Mouse (Mus musculus) neural tube, embryonic 15.5 days (tissue): ENCODE measurements around the gene Grik4. TPM values are rescaled to one million over a fixed set of nuclear protein-coding genes. Genes with fewer than 3 reads are reported as not detected.
A peak's percentile ranks its signal among the peaks of the same experiment; 100 is the strongest.

ENCODE experiments used
- ATAC-seq: fragments of 200-750 bp; cut with Nextera tagmentation; 2 replicates; pipeline ENCODE4 v1.8.0; 2017; ENCODE audit warnings: mild to moderate bottlenecking, moderate TSS enrichment, moderate library complexity; ENCODE audit not compliant: low FRiP score
- H3K27ac ChIP-seq: fragments of 300-500 bp; sonication (generic); replicated peaks from 2 replicates; pipeline ENCODE4 v1.5.1; 2015; ENCODE audit warnings: mild to moderate bottlenecking, inconsistent platforms
- H3K27me3 ChIP-seq: fragments of 300-500 bp; sonication (generic); replicated peaks from 2 replicates; pipeline ENCODE4 v1.6.1; 2015; ENCODE audit warnings: inconsistent platforms
- H3K36me3 ChIP-seq: fragments of 300-500 bp; sonication (generic); 2 replicates; pipeline ENCODE4 v1.6.1; 2015; ENCODE audit warnings: inconsistent platforms
- H3K4me1 ChIP-seq: fragments of 300-500 bp; sonication (generic); 2 replicates; pipeline ENCODE4 v1.6.1; 2015; ENCODE audit warnings: inconsistent platforms
- H3K4me2 ChIP-seq: fragments of 300-500 bp; sonication (generic); 2 replicates; pipeline ENCODE4 v1.6.1; 2015; ENCODE audit warnings: inconsistent platforms, mild to moderate bottlenecking, moderate library complexity
- H3K4me3 ChIP-seq: fragments of 300-500 bp; sonication (generic); replicated peaks from 2 replicates; pipeline ENCODE4 v1.5.1; 2015; ENCODE audit warnings: mild to moderate bottlenecking, inconsistent platforms
- H3K9ac ChIP-seq: fragments of 300-500 bp; sonication (generic); replicated peaks from 2 replicates; pipeline ENCODE4 v1.6.1; 2015; ENCODE audit warnings: mild to moderate bottlenecking, inconsistent platforms
- H3K9me3 ChIP-seq: fragments of 300-500 bp; sonication (generic); replicated peaks from 2 replicates; pipeline ENCODE4 v1.6.1; 2016; ENCODE audit warnings: inconsistent platforms
- whole genome bisulfite sequencing: fragments of 180-500 bp; shearing (Covaris S2); methylation state at CpG from one replicate; pipeline ENCODE4 v1.1.7; 2015; ENCODE audit warnings: mixed read lengths; 5-methylcytosine and 5-hydroxymethylcytosine counted together
- polyA plus RNA-seq: library from polyadenylated mRNA; unstranded; fragments of >200 nt; fragmentation: Nextera tagmentation; extraction: Ambion mirVana; gene quantifications from 2 replicates; pipeline ENCODE4 v1.2.1, GENCODE M21; 2015

Gene Grik4
- polyA plus RNA-seq, 1 experiment from 2014 or later = 12.3 TPM

- no peak overlapping the region for H3K4me3 ChIP-seq
- H3K36me3 ChIP-seq = no peaks in the 10 kb centered on the region
- H3K4me1 ChIP-seq = peaks cover 17% of the 10 kb centered on the region
- no peak overlapping the region for H3K9ac ChIP-seq
- 37% methylated on average over 3 of the region's 3 CpGs for WGBS
- ATAC-seq = no peak
- no peak overlapping the region for H3K27ac ChIP-seq
- no peak overlapping the region for H3K4me2 ChIP-seq
- H3K27me3 ChIP-seq = peaks cover 4% of the 10 kb centered on the region; the same call in 1 of the 2 replicates
- H3K9me3 ChIP-seq = no peaks in the 10 kb centered on the region
Observed at GRCm38 (mm10) chr9:42858576-42858975, 85.7 kb downstream of the Grik4 start.

GRCm38 (mm10) chr9:42857756-42858155, 86.5 kb downstream of the Grik4 start:
- Histone ChIP-seq H3K27me3 (peaks cover 4% of the 10 kb centered on the region; the same call in 1 of the 2 replicates), H3K36me3 (no peaks in the 10 kb centered on the region), H3K4me2 (no peak overlapping the region), H3K4me3 (no peak overlapping the region), H3K9ac (no peak overlapping the region), H3K9me3 (no peaks in the 10 kb centered on the region), H3K27ac (no peak overlapping the region), H3K4me1 (peaks cover 10% of the 10 kb centered on the region; the same call in 1 of the 2 replicates)
- WGBS = 91% methylated on average over 3 of the region's 3 CpGs
- no peak for ATAC-seq

- Histone ChIP-seq H3K36me3 (no peaks in the 10 kb centered on the region), H3K4me2 (no peak overlapping the region), H3K9me3 (no peaks in the 10 kb centered on the region), H3K4me3 (no peak overlapping the region), H3K27ac (no peak overlapping the region), H3K27me3 (peaks cover 4% of the 10 kb centered on the region; the same call in 1 of the 2 replicates), H3K9ac (no peak overlapping the region), H3K4me1 (peaks cover 3% of the 10 kb centered on the region)
- ATAC-seq = no peak
- 89% methylated on average over 3 of the region's 3 CpGs for WGBS
Observed at GRCm38 (mm10) chr9:42853077-42853476, 91.2 kb downstream of the Grik4 start.

- no peaks in the 10 kb centered on the region for H3K9me3 ChIP-seq
- H3K27ac ChIP-seq = no peak overlapping the region
- no peak for ATAC-seq
- H3K9ac ChIP-seq = no peak overlapping the region
- H3K4me3 ChIP-seq = no peak overlapping the region
- H3K27me3 ChIP-seq = no peaks in the 10 kb centered on the region
- H3K4me1 ChIP-seq = peaks cover 20% of the 10 kb centered on the region
- H3K36me3 ChIP-seq = no peaks in the 10 kb centered on the region
- H3K4me2 ChIP-seq = no peak overlapping the region
- 89% methylated on average over 6 of the region's 6 CpGs for WGBS
Observed at GRCm38 (mm10) chr9:42850063-42850462, 94.2 kb downstream of the Grik4 start.

GRCm38 (mm10) chr9:42848061-42848460, 96.2 kb downstream of the Grik4 start:
- 0 out of 2 replicates have a peak, but pooled peaks have one; percentile 12 for ATAC-seq
- no peaks in the 10 kb centered on the region for H3K36me3 ChIP-seq
- 0 out of 2 replicates have a peak overlapping the region, but pooled peaks have one; percentile 28 for H3K27ac ChIP-seq
- no peaks in the 10 kb centered on the region for H3K27me3 ChIP-seq
- 21% methylated on average over 8 of the region's 9 CpGs for WGBS
- H3K4me1 ChIP-seq = peaks cover 20% of the 10 kb centered on the region
- H3K9ac ChIP-seq = no peak overlapping the region
- H3K9me3 ChIP-seq = no peaks in the 10 kb centered on the region
- H3K4me2 ChIP-seq = no peak overlapping the region
- H3K4me3 ChIP-seq = no peak overlapping the region

- no peaks in the 10 kb centered on the region for H3K27me3 ChIP-seq
- no peak overlapping the region for H3K4me2 ChIP-seq
- peaks cover 20% of the 10 kb centered on the region for H3K4me1 ChIP-seq
- H3K27ac ChIP-seq = no peak overlapping the region
- 73% methylated on average over 10 of the region's 10 CpGs for WGBS
- H3K9ac ChIP-seq = no peak overlapping the region
- no peak for ATAC-seq
- H3K36me3 ChIP-seq = no peaks in the 10 kb centered on the region
- H3K4me3 ChIP-seq = no peak overlapping the region
- no peaks in the 10 kb centered on the region for H3K9me3 ChIP-seq
Observed at GRCm38 (mm10) chr9:42846676-42847425, 97.4 kb downstream of the Grik4 start.

- Histone ChIP-seq H3K4me1 (peaks cover 20% of the 10 kb centered on the region), H3K4me3 (no peak overlapping the region), H3K27ac (no peak overlapping the region), H3K36me3 (no peaks in the 10 kb centered on the region), H3K27me3 (no peaks in the 10 kb centered on the region), H3K9ac (no peak overlapping the region), H3K9me3 (no peaks in the 10 kb centered on the region), H3K4me2 (no peak overlapping the region)
- ATAC-seq = no peak
- 79% methylated on average over 4 of the region's 4 CpGs for WGBS
Observed at GRCm38 (mm10) chr9:42846139-42846538, 98.2 kb downstream of the Grik4 start.

GRCm38 (mm10) chr9:42844301-42844700, 100.0 kb downstream of the Grik4 start:
- ATAC-seq = no peak
- WGBS = 91% methylated on average over 5 of the region's 5 CpGs

GRCm38 (mm10) chr9:42838299-42838698, 106.0 kb downstream of the Grik4 start:
- 68% methylated on average over 5 of the region's 5 CpGs for WGBS
- no peak for ATAC-seq

More at GRCm38 (mm10) chr9:42844301-42844700, 100.0 kb downstream of the Grik4 start:
- no peak overlapping the region for H3K27ac ChIP-seq
- H3K36me3 ChIP-seq = no peaks in the 10 kb centered on the region
- no peak overlapping the region for H3K9ac ChIP-seq
- no peak overlapping the region for H3K4me3 ChIP-seq
- H3K9me3 ChIP-seq = no peaks in the 10 kb centered on the region
- no peaks in the 10 kb centered on the region for H3K27me3 ChIP-seq
- H3K4me1 ChIP-seq = peaks cover 20% of the 10 kb centered on the region
- H3K4me2 ChIP-seq = no peak overlapping the region

GRCm38 (mm10) chr9:42837498-42837897, 106.8 kb downstream of the Grik4 start:
- Histone ChIP-seq H3K4me3 (no peak overlapping the region), H3K9me3 (no peaks in the 10 kb centered on the region), H3K27me3 (no peaks in the 10 kb centered on the region), H3K4me2 (no peak overlapping the region), H3K9ac (no peak overlapping the region), H3K27ac (no peak overlapping the region), H3K4me1 (peaks cover 9% of the 10 kb centered on the region), H3K36me3 (no peaks in the 10 kb centered on the region)
- ATAC-seq = no peak
- 82% methylated on average over 6 of the region's 6 CpGs for WGBS

More at GRCm38 (mm10) chr9:42838299-42838698, 106.0 kb downstream of the Grik4 start:
- Histone ChIP-seq H3K9ac (no peak overlapping the region), H3K4me3 (no peak overlapping the region), H3K36me3 (no peaks in the 10 kb centered on the region), H3K9me3 (no peaks in the 10 kb centered on the region), H3K27ac (no peak overlapping the region), H3K4me2 (no peak overlapping the region), H3K27me3 (no peaks in the 10 kb centered on the region), H3K4me1 (peaks cover 9% of the 10 kb centered on the region)

- H3K36me3 ChIP-seq = no peaks in the 10 kb centered on the region
- no peaks in the 10 kb centered on the region for H3K9me3 ChIP-seq
- ATAC-seq = no peak
Observed at GRCm38 (mm10) chr9:42831558-42831957, 112.7 kb downstream of the Grik4 start.

GRCm38 (mm10) chr9:42819247-42819646, 125.0 kb downstream of the Grik4 start:
- 46% methylated on average over 3 of the region's 3 CpGs for WGBS
- no peak overlapping the region for H3K4me3 ChIP-seq
- H3K4me2 ChIP-seq = no peak overlapping the region
- no peak overlapping the region for H3K27ac ChIP-seq
- peaks cover 6% of the 10 kb centered on the region; the same call in 1 of the 2 replicates for H3K4me1 ChIP-seq
- no peaks in the 10 kb centered on the region for H3K36me3 ChIP-seq
- H3K9ac ChIP-seq = no peak overlapping the region
- ATAC-seq = no peak
- H3K27me3 ChIP-seq = no peaks in the 10 kb centered on the region
- H3K9me3 ChIP-seq = no peaks in the 10 kb centered on the region

More at GRCm38 (mm10) chr9:42831558-42831957, 112.7 kb downstream of the Grik4 start:
- Histone ChIP-seq H3K27me3 (no peaks in the 10 kb centered on the region), H3K27ac (no peak overlapping the region), H3K4me1 (0 out of 2 replicates have a peak, but pooled peaks cover 5% of the 10 kb centered on the region), H3K4me3 (no peak overlapping the region), H3K4me2 (no peak overlapping the region), H3K9ac (no peak overlapping the region)
- WGBS = 70% methylated on average over 6 of the region's 6 CpGs
